Mouse (Mus musculus) liver, embryonic 12.5 days (tissue): ENCODE measurements at regions not wholly inside any gene's neighbourhood (a gene's known extent, or its start where the extent isn't known, plus 50 kb on each side); places are given as distances from the start of the nearest gene placed in this dataset.

Experiments
- ATAC-seq: fragments of 200-750 bp; cut with Nextera tagmentation; 2 replicates; pipeline ENCODE4 v1.8.0; 2017; ENCODE audit warnings: moderate number of reproducible peaks, mild to moderate bottlenecking, moderate library complexity
- H3K27ac ChIP-seq: fragments of 300-500 bp; sonication (generic); 2 replicates; pipeline ENCODE4 v1.5.1; 2016; ENCODE audit warnings: mild to moderate bottlenecking
- H3K27me3 ChIP-seq: fragments of 300-500 bp; sonication (generic); replicated peaks from 2 replicates; pipeline ENCODE4 v1.6.1; 2016; ENCODE audit warnings: mild to moderate bottlenecking, moderate library complexity
- H3K36me3 ChIP-seq: fragments of 300-500 bp; sonication (generic); 2 replicates; pipeline ENCODE4 v1.6.1; 2016; ENCODE audit warnings: mild to moderate bottlenecking, moderate library complexity
- H3K4me1 ChIP-seq: fragments of 300-500 bp; sonication (generic); 2 replicates; pipeline ENCODE4 v1.6.1; 2016
- H3K4me2 ChIP-seq: fragments of 300-500 bp; sonication (generic); 2 replicates; pipeline ENCODE4 v1.6.1; 2016; ENCODE audit warnings: mild to moderate bottlenecking, moderate library complexity
- H3K4me3 ChIP-seq: fragments of 300-500 bp; sonication (generic); 2 replicates; pipeline ENCODE4 v1.5.1; 2016; ENCODE audit warnings: mild to moderate bottlenecking, moderate library complexity
- H3K9ac ChIP-seq: fragments of 300-500 bp; sonication (generic); 2 replicates; pipeline ENCODE4 v1.6.1; 2016; ENCODE audit warnings: mild to moderate bottlenecking, moderate library complexity
- H3K9me3 ChIP-seq: fragments of 300-500 bp; sonication (generic); replicated peaks from 2 replicates; pipeline ENCODE4 v1.6.1; 2016; ENCODE audit warnings: mild to moderate bottlenecking, moderate library complexity
- WGBS: fragments of 180-500 bp; shearing (Covaris S2); methylation state at CpG from one replicate; pipeline ENCODE4 v1.1.7; 2016; ENCODE audit not compliant: insufficient replicate concordance; 5-methylcytosine and 5-hydroxymethylcytosine counted together

GRCm38 (mm10) chr15:96915544-96915943 lies 140.2 kb downstream of the Slc38a4 start:
- no peak for ATAC-seq
- H3K27ac ChIP-seq: no peak overlapping the region
- WGBS: 71% methylated on average over 10 of the region's 10 CpGs
- H3K4me3 ChIP-seq: no peak overlapping the region
- no peak overlapping the region for H3K4me2 ChIP-seq
- no peaks in the 10 kb centered on the region for H3K36me3 ChIP-seq
- no peak overlapping the region for H3K9ac ChIP-seq
- H3K9me3 ChIP-seq: no peaks in the 10 kb centered on the region
- no peaks in the 10 kb centered on the region for H3K4me1 ChIP-seq
- no peaks in the 10 kb centered on the region for H3K27me3 ChIP-seq

DNA sequence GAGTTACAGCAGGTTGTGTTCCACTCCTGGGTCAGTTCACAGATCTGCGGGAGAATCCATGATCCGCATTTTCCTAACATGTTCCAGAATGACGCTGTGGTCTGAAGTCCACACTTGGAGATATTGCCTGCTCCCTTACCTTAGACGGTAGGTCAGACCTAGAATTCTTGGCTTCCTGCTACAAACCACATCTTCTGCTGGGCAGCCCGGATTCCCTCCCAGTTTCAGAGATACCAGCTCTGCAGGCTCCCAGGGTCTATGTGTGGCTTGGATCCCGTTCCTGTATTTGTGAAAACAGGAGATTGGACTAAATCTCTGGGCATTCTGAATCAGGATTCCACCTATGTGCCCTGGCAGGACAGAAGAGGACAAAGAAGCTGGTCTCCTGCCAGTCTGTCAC lies 140.8 kb downstream of the Slc38a4 start:
- H3K9me3 ChIP-seq: no peaks in the 10 kb centered on the region
- no peak overlapping the region for H3K4me2 ChIP-seq
- no peaks in the 10 kb centered on the region for H3K36me3 ChIP-seq
- no peak overlapping the region for H3K9ac ChIP-seq
- WGBS: 73% methylated on average over 6 of the region's 6 CpGs
- no peaks in the 10 kb centered on the region for H3K4me1 ChIP-seq
- no peak overlapping the region for H3K27ac ChIP-seq
- no peaks in the 10 kb centered on the region for H3K27me3 ChIP-seq
- H3K4me3 ChIP-seq: no peak overlapping the region
- no peak for ATAC-seq

DNA sequence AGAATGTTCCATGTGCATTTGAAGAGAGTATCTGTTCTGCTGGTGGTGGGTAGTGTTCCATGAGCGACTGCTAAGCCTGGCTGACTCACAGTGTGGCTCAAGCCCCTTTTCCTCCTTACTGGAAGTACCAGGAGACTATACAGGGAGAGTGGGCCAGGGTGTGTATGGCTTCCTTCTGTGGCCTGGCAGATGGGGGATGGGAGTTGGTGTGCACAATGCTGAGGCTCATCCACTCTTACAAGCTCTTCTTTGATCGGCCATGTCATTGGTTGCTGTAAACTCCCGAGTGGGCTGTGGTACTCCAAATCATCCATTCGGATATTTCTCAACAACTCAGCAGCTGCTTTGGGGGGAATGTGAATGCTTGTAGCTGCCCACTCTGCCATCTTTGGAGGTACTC lies 150.2 kb downstream of the Slc38a4 start:
- 73% methylated on average over 4 of the region's 4 CpGs for WGBS
- Histone ChIP-seq H3K4me2 (no peak overlapping the region), H3K27me3 (no peaks in the 10 kb centered on the region), H3K9me3 (no peaks in the 10 kb centered on the region), H3K9ac (no peak overlapping the region), H3K27ac (no peak overlapping the region), H3K4me3 (no peak overlapping the region), H3K36me3 (no peaks in the 10 kb centered on the region), H3K4me1 (no peaks in the 10 kb centered on the region)
- no peak for ATAC-seq

GRCm38 (mm10) chr15:96903461-96903860 lies 152.3 kb downstream of the Slc38a4 start:
- no peaks in the 10 kb centered on the region for H3K36me3 ChIP-seq
- ATAC-seq: no peak
- no peak overlapping the region for H3K9ac ChIP-seq
- no peak overlapping the region for H3K4me2 ChIP-seq
- H3K4me3 ChIP-seq: no peak overlapping the region
- no peak overlapping the region for H3K27ac ChIP-seq
- H3K27me3 ChIP-seq: no peaks in the 10 kb centered on the region
- no peaks in the 10 kb centered on the region for H3K4me1 ChIP-seq
- WGBS: 76% methylated on average over 3 of the region's 3 CpGs
- H3K9me3 ChIP-seq: no peaks in the 10 kb centered on the region

DNA sequence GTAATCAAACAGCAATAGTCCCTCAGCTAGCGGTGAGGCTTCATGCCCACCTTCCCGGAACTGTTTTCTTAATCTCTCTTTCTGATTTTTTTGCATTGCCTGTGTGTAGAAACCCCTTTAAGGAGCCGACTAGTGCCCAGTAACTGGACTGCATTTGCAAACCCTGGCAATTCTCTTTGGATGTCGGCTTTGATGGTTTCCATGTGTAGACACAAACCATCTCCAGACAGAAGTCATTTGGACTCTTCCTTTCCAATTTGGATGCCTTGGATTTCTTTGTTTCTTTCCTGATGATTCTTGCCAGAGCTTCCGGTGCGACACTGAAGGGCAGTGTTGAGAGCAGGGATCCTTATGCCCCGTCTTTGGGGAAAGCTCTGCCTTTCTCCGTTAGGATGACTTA lies 153.0 kb downstream of the Slc38a4 start:
- ATAC-seq: no peak
- no peak overlapping the region for H3K4me2 ChIP-seq
- WGBS: 77% methylated on average over 8 of the region's 8 CpGs
- no peak overlapping the region for H3K4me3 ChIP-seq
- no peaks in the 10 kb centered on the region for H3K36me3 ChIP-seq
- H3K27ac ChIP-seq: no peak overlapping the region
- no peak overlapping the region for H3K9ac ChIP-seq
- no peaks in the 10 kb centered on the region for H3K27me3 ChIP-seq
- no peaks in the 10 kb centered on the region for H3K9me3 ChIP-seq
- H3K4me1 ChIP-seq: no peaks in the 10 kb centered on the region

DNA sequence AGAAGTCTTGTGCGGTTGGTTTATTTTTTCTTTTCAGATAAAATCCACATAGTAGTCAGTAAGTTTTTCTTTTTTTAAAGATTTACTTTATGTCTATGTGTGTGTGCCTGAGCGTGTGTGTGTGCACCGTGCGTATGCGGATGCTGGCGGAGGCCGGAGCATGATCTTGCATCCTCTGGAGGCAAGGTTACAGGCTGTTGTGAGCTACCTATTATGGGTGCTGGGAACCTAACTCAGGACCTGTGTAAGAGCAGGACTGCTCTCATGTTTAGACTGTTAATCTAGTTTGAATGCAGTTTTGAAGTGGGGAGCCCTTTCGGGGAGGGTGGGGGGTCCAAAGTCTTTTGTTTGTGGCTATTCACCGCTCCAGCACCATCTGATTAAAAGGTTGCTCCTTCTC lies 154.1 kb downstream of the Slc38a4 start:
- no peak overlapping the region for H3K4me3 ChIP-seq
- H3K27ac ChIP-seq: no peak overlapping the region
- WGBS: 82% methylated on average over 9 of the region's 9 CpGs
- no peaks in the 10 kb centered on the region for H3K36me3 ChIP-seq
- ATAC-seq: no peak
- no peak overlapping the region for H3K9ac ChIP-seq
- H3K9me3 ChIP-seq: 0 out of 2 replicates have a peak, but pooled peaks cover under 1% of the 10 kb centered on the region
- no peaks in the 10 kb centered on the region for H3K27me3 ChIP-seq
- no peaks in the 10 kb centered on the region for H3K4me1 ChIP-seq
- no peak overlapping the region for H3K4me2 ChIP-seq

- Histone ChIP-seq H3K4me2 (no peak overlapping the region), H3K27ac (no peak overlapping the region), H3K27me3 (no peaks in the 10 kb centered on the region), H3K9ac (no peak overlapping the region), H3K4me1 (no peaks in the 10 kb centered on the region), H3K4me3 (no peak overlapping the region), H3K9me3 (0 out of 2 replicates have a peak, but pooled peaks cover 5% of the 10 kb centered on the region), H3K36me3 (no peaks in the 10 kb centered on the region)
- ATAC-seq: no peak
- WGBS: 76% methylated on average over 3 of the region's 3 CpGs
Measured at GRCm38 (mm10) chr15:96898285-96898684, 157.5 kb downstream of the Slc38a4 start.

- H3K9ac ChIP-seq: no peak overlapping the region
- no peaks in the 10 kb centered on the region for H3K4me1 ChIP-seq
- no peak for ATAC-seq
- H3K4me3 ChIP-seq: no peak overlapping the region
- 66% methylated on average over 10 of the region's 10 CpGs for WGBS
- no peak overlapping the region for H3K4me2 ChIP-seq
- H3K9me3 ChIP-seq: no peaks in the 10 kb centered on the region
- H3K27ac ChIP-seq: no peak overlapping the region
- H3K27me3 ChIP-seq: no peaks in the 10 kb centered on the region
- no peaks in the 10 kb centered on the region for H3K36me3 ChIP-seq
Measured at GRCm38 (mm10) chr15:96884901-96885300, 170.9 kb downstream of the Slc38a4 start.

GRCm38 (mm10) chr15:96883754-96884153 lies 172.0 kb downstream of the Slc38a4 start:
- WGBS: 82% methylated on average over 10 of the region's 10 CpGs

DNA sequence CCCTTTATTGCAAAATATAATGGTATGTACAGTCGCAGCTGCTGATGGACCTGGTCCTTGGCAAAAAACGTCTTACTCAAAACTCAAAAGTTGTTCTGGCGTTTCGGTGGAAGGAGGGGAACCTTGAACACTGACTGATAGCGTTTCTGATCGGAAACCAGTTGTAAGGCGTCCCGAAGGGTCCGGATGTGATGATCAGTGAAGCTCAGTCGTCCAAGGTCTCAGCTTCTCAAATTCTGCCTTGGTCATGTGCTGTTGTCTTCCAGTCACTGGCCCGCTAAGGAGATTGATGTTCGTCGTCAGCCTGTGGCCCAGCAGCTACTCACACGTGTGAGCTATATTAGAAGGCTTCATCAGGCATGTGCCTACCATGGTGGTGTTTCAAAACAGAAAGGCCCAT lies 173.5 kb downstream of the Slc38a4 start:
- ATAC-seq: no peak
- no peaks in the 10 kb centered on the region for H3K36me3 ChIP-seq
- no peak overlapping the region for H3K4me2 ChIP-seq
- no peaks in the 10 kb centered on the region for H3K27me3 ChIP-seq
- no peaks in the 10 kb centered on the region for H3K4me1 ChIP-seq
- no peaks in the 10 kb centered on the region for H3K9me3 ChIP-seq
- no peak overlapping the region for H3K4me3 ChIP-seq
- 76% methylated on average over 14 of the region's 14 CpGs for WGBS
- H3K9ac ChIP-seq: no peak overlapping the region
- H3K27ac ChIP-seq: no peak overlapping the region

More at GRCm38 (mm10) chr15:96883754-96884153, 172.0 kb downstream of the Slc38a4 start:
- Histone ChIP-seq H3K27ac (no peak overlapping the region), H3K4me2 (no peak overlapping the region), H3K9ac (no peak overlapping the region), H3K27me3 (no peaks in the 10 kb centered on the region), H3K9me3 (no peaks in the 10 kb centered on the region), H3K36me3 (no peaks in the 10 kb centered on the region), H3K4me1 (no peaks in the 10 kb centered on the region), H3K4me3 (no peak overlapping the region)
- ATAC-seq: no peak

DNA sequence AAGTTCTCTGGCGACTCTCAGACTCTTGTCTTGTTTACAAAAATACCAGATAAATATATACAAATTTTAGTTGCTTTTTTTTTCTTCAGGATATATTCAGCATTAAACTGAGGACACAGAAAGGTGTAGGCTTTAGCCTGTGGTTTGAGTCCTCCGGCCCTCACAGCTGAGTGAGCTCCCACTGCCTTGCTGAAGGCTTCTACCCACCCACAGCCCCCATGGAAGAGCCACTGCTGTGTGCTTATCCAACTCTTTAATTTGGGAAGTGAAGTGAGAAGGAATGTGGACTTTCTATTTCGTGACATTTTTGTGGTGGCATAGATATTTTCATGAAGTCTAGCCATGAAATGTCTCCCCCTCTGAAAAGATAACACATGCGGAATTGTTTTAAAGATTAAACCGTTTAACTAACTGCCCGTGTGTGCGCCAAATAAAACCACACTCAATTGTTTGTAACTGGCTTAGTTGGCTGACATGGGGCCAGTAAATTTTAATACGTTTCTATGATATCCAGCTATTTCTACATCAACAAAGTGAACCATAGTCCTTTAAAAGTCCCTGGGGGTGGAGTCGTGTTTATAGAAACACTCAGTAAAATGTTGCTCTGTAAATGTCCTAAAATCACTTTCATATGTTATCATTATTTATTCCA lies 174.1 kb downstream of the Slc38a4 start:
- 70% methylated on average over 9 of the region's 9 CpGs for WGBS
- Histone ChIP-seq H3K4me2 (no peak overlapping the region), H3K4me3 (no peak overlapping the region), H3K36me3 (no peaks in the 10 kb centered on the region), H3K9me3 (no peaks in the 10 kb centered on the region), H3K4me1 (no peaks in the 10 kb centered on the region), H3K27me3 (no peaks in the 10 kb centered on the region), H3K27ac (no peak overlapping the region), H3K9ac (no peak overlapping the region)
- no peak for ATAC-seq

DNA sequence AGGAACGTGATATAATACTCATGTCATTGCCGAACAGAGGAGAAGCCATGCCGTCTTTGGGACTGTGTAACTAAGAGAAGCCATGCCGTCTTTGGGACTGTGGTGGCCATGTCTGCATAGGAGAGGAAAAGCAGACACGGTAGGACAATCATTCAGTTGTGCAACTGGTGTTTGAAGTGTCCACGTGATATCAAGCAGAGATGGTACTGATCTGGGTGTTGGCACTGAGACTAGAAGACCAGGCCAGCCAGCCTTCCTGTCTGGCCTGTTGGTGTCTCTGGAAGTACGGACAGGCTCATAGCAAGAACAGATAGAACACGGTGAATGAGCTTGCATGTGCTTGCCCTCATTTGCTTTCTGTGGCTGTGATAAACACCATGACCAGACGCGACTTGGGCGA lies 175.7 kb downstream of the Slc38a4 start:
- WGBS: 77% methylated on average over 11 of the region's 11 CpGs
- Histone ChIP-seq H3K36me3 (no peaks in the 10 kb centered on the region), H3K4me1 (no peaks in the 10 kb centered on the region), H3K9me3 (no peaks in the 10 kb centered on the region), H3K9ac (no peak overlapping the region), H3K27me3 (no peaks in the 10 kb centered on the region), H3K4me2 (no peak overlapping the region), H3K27ac (no peak overlapping the region), H3K4me3 (no peak overlapping the region)
- no peak for ATAC-seq

DNA sequence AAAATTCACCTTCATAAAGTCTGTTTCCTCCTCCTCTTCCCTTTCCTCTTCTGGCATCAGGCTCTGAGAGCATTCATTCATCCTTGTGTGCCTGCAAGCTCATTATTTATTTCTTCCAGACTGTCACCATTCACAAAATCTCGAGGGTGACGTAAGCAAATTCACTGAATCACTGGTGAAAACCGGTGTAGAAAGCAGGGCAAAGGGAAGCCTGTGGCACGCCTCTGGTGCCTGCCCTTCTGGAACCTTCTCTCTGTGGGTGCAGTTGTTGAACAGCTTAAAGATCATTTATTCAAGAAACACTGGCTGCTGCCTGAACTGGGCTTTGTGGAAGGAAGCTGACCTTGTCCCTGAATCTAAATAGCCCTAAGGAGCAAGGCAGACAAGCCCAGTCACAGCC lies 177.0 kb downstream of the Slc38a4 start:
- ATAC-seq: no peak
- no peaks in the 10 kb centered on the region for H3K9me3 ChIP-seq
- no peak overlapping the region for H3K4me2 ChIP-seq
- no peaks in the 10 kb centered on the region for H3K36me3 ChIP-seq
- WGBS: 68% methylated on average over 4 of the region's 4 CpGs
- no peak overlapping the region for H3K27ac ChIP-seq
- H3K27me3 ChIP-seq: no peaks in the 10 kb centered on the region
- H3K4me3 ChIP-seq: no peak overlapping the region
- no peak overlapping the region for H3K9ac ChIP-seq
- no peaks in the 10 kb centered on the region for H3K4me1 ChIP-seq
